Mouse (Mus musculus) cerebellum, postnatal 36 days (tissue): ENCODE measurements at regions not wholly inside any gene's neighbourhood (a gene's known extent, or its start where the extent isn't known, plus 50 kb on each side); places are given as distances from the start of the nearest gene placed in this dataset.
A peak's percentile ranks its signal among the peaks of the same experiment; 100 is the strongest.

Experiments used
- DNase-seq, 2 experiments: peaks; one replicate each; pipeline ENCODE4 v3.0.0; 2021 to 2022; ENCODE audit warnings: mixed read lengths in 2 of 2

DNA sequence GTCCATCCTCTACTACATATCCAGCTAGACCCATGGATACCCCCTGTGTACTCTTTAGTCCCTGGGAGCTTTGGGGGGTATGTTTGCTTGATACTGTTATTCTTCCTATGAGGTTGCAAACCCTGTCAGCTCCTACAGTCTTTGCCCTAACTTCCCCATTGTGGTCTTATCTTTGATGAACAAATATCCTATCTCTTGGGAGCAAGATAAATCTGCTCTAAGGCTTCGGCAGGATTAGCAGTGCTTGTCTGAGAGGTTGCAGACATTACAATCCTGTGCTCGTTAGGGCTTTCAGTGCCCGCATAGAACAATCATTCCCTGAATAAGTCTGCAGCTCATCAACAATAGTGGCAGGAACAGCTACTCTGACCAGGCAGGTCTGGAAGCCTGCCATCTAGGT is 1002.7 kb upstream of the Zeb2 start:
- no peak for DNase-seq

DNA sequence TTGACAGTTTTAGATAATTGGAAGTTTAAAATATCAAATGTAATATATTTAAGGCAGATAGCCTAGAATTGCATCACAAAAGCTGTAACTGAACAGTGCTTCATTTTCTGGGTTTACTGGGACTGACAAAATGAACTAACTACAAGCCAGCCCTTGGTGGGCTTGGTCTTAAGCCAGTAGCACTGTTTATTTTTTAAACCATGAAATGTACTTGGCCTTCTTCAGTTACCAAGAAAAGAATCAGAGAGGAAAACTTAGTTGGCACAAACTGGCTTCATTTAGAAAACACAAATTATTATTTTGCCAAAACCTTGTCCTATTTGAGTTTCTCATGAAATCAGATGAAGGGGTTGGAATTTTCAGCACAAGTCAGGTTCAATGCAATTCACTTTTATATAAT is 989.8 kb upstream of the Zeb2 start:
- DNase-seq = no peak

DNA sequence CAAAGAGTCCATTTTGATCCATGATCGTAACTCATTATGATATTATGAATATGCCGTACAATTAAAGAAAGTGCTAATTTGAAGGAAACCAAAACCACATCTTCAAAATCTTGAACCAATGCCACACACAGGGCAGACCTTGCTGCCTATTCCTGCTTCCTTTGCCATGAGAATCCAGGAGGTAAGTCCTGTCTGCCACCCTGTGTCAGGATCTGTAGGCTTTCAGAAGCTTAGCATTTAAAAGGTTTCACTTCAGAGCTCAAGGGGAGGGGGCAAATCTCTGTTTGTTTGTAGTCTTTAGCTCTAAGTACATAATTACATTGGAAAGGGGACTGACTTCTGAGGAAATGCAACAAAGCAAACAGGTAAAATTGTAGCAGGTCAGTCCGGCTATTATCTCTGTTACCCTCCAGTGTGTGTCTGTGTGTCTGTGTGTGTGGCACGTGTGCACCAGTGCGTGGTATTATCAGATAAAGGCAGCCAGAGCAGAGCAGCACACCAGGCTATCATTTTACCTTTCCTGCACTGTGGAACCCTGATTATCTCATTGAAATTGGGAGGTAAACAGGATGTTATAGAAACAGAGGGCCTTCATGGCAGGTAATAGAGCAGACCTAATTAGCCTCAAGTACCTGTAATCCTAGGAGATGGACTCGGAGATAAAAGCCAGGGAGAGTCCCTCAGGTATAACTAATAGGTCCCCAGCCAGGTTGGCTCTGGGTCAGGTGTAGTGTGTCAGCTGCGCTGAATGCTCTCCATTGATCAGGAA is 948.0 kb upstream of the Zeb2 start:
- no peak for DNase-seq

DNA sequence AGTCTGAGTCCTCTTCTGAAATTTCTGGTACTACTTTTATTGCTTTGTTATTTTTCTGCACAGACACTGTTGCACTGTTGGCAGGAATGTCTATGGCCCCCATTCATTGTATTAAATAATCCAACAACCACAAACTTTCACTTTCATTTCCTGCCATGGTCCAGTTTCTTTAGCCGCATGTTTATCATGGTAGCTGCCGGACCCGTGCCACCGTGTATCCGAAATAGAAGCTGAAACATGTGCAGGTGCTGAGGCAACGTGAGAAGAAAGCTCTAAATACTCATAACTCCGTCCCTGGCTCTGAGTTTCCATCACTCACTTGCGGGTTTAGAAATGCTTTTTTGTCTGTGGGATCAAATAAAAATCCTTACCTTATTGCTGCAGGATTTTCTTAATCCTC is 938.5 kb upstream of the Zeb2 start:
- DNase-seq = no peak

DNA sequence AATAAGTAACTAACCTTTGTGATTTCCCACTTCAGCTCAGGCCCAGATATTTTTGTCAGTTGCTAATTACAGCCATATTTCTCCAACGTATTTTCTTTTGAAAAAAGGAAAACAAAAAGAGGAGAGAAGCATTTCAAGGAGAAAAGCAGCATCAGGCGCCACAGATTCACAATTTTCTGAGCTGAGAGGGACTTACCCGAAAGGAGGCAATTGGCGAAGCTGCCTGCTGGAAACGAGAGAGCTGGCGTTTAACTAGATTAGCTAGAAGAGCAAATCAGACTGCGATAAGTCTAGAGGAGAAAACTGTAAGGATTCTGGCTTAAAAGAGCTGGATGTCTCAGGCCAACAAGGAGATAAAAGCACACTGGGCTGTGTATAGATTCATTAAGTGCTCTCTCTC is 937.7 kb upstream of the Zeb2 start:
- DNase-seq = no peak

DNA sequence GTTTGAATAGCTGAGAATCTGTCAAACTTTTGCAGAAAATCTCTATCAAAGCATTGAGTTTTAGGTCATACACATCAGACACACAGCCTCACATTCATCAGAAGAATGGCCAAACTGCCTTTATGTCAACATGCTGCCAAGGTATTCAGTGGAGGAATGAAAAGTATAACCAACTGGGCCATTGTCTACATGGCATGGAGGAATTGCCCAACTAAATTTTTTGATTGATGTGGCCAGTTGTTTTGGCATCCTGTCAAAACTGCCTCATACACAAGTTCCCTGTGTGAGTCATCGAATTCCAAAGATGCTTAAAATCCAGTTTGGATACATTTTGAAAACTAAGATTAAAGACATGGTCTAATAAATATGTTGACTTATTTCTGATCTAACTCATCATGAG is 904.7 kb upstream of the Zeb2 start:
- no peak for DNase-seq

DNA sequence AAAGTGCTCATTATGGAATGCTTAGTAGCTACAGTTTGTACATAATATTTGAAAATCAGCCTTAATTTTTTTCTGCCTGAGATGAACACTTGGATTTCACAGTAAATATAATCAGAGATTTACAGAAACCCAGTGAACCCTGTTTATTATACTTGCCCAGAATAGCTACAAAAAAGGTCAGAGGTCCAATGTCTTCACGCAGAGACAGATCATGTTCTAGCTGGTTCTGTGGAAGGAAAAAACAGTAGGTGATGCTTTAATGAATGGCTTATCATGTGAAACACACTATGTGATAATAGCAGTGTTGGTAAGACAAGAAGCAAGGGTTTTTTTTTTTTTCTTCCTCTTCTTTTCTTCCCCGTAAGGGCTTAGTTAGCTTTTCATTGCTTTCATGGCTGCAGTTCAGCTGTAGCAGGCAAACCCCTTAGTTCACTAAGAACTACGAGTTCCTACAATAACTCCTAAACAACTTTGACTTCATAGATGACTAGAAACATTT is 896.6 kb upstream of the Zeb2 start:
- no peak for DNase-seq

DNA sequence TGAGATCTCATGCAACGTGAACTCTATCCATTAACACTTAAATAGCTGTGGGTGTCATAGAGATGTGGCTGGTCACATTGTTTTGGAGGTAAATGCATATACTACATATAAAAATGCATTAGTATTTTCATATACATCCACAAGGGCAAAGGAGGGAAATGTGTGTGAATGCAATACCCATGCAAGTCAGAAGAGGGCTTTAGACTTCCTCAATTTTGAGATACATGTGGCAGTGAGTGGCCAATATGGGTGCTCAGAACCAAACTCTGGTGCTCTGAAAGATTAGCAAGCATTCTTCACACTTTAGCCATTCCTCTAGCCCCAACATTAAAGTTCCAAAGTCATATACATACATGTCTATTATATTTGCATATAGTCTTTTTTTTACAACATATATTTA is 895.5 kb upstream of the Zeb2 start:
- DNase-seq = no peak

DNA sequence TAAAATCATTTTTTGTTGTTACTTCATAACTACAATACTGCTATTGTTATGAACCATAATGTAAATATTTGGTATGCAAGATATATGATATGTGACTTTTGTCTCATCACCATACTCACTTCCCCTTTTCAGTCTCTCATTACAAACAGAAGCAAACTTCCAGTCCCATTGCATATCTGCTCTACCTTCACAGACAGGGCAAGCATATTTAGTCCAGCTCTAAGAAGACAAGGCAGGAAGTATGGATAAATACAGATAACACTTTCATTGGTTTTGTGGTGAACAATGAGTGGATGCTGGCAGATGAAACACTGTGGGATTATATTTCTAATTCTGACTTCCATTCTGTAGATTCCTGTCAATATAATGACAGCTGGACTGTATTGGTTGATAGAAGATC is 858.0 kb upstream of the Zeb2 start:
- no peak for DNase-seq

DNA sequence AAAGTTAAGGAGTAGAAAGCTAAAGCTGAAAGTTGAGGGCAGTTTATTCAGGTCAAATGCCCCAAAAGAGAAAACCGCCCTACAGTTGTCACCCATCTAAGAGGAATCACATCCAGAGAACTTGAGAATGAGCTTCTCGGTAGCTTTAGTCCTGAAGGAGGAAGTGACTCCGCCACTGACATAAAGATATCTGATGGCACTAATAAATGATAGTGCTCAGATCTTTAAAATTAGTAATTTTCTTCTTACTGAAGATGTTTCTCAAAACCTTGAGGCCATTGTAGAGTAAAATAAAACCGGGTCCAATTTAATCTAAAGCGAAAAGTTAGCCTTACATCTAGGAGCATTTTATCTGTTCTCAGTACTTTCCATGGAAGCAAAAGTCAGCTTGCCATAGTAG is 851.4 kb upstream of the Zeb2 start:
- no peak for DNase-seq

DNA sequence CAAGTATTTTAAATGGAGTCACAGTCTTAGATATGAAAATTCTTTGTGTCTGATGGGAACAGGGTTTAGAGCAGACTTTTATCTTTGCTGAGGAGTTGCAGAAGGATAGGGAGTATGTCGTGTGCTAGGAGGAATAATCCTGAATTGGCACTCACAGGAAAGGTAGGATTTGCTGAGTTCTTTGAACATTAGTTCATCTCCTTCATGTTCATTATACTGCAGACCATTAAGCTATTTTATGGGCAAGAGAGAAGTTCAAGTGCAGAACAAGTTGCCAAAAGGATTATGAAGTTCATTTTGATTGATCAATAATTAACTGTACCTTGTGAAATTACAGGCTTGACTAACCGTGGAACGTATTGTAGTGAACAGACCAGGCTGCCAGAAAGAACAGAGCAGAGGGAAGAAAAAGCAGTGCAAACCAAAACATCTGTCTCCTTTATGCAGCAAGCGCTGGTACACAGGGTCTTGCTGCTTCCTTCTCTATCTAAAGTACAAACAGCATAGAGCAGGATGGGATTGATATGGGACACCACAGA is 839.7 kb upstream of the Zeb2 start:
- no peak for DNase-seq

DNA sequence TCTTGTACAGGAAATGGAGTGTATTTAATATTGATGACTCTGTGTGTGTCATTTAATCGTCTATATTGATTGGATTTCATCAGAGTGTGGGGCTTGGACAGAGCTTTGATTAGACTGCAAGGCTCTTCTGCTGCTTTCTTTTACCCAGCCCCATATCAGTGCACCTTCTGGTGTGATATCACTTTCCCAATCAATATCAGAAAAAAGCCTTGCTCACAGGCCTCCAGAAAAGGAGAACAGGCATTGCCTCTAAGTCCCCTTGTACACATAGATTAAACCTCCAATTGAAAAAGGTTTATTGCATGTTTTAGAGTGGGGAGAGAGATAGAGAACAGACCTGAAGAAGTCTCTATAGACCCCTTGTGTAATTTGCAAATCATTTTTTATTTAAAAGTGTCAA is 831.6 kb upstream of the Zeb2 start:
- no peak for DNase-seq

DNA sequence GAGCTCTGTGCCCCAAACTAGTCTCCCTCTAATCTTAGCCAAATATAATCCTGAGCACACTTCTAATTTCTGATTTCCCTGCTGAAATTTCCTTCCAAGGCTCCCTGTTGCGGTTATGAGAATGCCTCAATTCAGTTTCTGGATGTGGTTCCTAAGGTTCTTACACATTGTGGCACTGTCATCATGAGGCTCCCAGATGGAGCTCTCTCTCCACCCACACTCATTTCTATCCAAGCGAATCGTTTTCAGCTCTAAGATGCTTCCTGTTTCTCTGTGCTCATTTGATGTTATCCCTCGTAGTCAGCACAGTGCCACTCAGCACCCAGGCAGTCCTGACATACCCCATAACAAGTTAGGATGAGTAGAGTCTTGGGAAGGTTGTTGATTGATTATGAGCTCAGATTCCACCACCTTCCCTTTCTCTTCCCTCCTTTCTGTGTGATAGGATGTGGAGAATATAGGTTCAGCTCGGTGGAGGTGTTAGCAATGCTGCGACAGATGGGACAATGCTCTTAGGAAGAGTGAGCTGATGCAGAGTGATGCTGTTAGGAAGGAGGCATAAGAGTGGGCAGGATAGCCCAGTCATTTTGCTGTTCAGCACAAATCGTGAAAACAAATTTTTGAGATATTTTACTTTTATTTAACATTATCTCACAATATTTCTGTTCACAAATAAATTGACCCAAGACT is 808.7 kb upstream of the Zeb2 start:
- no peak for DNase-seq

DNA sequence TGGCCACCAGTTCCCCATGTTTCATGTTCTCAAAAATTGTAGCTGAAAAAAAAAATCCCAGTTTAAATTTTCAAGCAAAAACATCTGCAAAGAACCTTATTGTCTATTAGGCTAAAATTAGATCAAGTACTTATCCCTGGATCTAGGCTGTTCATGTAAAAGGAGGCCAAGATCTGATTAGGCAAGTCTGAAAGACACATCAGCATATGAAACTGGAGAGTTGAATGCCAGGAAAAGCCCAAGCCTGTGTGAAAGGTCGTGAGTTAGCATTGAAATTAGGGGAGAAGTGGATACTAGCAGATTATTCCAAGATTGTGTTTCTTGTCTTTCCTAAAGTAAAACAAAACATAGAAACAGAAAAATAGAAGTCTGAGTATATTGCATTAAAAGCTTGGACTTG is 791.7 kb upstream of the Zeb2 start:
- no peak for DNase-seq

DNA sequence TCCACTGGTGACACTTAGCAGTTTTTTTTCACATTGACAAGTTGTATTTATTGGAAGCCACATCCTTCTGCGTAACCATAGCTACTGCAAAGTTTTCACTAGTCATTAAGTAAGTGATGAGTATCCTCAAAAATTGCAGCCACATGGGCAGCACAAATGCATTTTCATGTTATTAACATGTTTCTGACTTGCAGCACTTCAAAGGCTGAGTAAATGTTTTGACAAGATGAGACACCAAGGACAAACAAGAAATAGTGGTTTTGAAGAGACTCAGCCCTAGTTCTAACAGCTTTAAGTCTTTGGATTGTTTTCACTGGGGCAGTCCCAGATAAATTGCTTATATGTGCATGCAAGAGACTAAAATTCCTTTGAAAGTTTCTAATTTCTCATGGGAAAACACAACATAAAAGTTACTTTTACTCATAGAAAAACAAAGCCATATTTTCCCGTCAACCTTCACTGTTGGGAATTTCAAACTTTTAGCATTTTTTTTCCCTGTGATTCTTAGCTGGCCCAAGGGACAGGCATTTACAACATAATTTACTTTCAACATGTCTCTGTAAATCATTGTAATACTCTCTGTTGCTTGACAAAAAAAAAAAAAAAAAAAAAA is 787.5 kb upstream of the Zeb2 start:
- DNase-seq = no peak

DNA sequence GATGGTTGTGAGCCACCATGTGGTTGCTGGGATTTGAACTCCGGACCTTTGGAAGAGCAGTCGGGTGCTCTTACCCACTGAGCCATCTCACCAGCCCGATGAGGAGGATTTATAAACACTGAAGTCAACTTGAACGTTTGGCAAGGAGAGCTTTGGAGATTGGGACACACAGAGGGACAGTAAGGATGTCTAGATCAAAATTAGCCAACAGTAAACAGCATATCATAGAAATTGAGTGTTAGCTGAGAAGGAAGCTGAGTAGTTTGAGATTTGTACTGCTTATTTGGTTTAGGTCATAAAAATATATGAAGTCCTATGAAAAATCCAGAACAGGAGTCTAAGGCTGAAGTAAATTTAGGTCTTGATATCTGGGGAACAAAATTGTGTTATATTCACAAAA is 786.9 kb upstream of the Zeb2 start:
- DNase-seq = no peak

DNA sequence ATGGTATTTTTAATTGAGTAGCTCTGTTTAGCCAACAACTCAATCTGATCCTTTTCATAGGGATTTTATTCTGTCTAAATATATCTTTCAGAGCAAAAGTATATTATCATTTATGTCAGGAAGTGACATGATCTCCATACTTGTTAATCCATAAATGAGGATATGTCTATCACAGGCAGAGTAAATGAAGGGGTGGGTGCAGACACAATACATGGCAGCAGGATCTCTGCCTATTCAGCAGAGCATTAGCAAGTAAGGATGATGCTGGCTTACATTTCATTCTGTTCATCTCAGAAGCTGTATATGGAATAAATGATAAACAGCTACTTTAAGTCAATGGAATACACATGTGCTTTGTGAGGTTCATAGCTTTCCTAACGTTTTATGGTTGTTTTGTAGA is 786.2 kb upstream of the Zeb2 start:
- no peak for DNase-seq

DNA sequence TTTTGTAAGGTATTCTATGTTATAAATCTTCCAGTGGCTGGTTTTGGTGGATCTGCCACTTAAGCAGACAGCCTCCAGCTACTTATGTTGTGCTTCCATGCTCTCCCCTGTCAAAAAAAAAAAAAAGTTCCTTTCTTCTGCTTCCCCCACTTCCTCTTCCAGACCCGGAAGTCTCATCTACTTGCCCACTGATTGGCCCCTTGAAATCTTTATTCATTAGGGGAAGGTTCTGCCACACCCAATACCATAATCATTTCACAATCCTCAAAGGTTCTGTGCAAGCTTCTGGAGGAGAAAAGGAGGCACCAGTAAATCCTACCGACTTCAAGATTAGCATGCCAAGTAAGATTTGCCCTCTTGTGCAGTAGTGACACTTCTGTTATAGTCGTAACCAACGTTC is 784.7 kb upstream of the Zeb2 start:
- no peak for DNase-seq

DNA sequence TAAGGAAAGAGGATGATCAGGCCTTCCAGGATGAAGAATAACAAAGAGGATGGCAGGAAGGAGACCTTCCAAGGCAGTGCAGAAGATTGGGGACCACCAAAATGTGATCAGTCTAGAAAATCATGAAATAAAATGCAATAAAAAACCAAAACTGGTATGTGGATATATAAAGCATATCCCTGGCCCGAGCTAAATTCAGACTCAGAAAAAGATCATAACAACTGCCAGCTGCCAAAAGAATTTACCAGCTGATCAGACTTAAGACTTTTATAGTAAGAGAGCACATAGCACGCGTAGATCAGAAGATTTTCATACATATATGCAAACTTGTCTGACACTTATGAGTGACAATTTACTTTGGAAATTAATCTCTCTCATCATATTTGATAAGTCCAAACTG is 767.5 kb upstream of the Zeb2 start:
- DNase-seq = no peak

DNA sequence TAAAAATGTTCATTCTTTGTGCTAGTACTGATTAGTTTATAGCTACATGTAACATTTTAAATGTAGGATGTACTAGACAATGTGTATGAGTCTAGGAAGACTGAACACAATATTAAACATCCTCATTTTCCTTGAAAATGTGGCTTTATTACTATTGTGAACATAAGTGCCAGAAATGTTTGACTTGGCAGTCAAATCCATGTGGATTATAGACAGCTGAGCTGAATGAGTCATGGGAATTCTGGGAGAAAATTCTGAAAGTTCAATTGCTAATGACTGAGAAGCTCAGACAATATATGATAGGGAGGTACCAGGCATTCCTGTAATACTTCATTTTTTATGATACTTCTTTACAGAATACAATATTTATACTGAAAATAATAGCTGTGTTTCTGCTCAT is 761.5 kb upstream of the Zeb2 start:
- no peak for DNase-seq

DNA sequence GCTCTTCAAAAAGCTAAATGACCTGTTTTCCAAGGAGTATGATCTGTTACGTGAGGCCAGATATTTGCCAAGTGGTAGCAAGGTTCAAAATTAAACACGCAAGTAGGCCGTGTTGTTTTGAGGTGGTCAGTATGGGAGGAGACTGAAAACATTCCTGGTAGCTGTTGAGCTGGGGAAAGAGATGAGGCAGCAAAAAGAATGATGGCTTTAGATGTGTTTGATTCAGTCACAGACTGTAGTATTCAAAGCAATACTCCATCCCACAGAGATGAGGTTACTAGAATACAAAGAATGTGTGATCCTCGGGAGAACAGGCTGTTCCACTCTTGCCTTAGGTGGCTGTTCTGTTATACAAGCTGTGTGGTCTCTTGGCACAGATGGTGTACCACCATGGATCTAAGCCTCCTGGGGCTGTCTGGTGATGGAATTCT is 742.7 kb upstream of the Zeb2 start:
- DNase-seq = peak; percentile 3 to 9

DNA sequence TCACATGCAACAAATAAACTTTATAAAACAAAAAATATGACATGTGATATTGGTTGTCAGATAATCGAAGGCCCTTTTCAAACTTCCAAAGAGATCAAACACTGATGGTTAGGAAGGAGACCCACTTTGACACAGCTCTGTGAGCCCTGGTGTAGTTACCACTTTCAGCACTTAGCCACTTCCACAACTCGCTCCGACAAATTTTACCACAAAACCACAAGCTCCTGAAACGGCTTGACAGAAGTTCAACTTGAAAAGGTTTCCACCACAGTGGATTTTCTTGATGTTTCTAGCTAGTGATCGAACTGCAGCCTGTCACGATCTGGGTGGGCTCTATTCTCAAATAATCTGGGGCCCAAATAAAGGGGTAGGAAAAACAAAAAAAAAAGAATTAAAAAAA is 742.2 kb upstream of the Zeb2 start:
- DNase-seq = no peak

DNA sequence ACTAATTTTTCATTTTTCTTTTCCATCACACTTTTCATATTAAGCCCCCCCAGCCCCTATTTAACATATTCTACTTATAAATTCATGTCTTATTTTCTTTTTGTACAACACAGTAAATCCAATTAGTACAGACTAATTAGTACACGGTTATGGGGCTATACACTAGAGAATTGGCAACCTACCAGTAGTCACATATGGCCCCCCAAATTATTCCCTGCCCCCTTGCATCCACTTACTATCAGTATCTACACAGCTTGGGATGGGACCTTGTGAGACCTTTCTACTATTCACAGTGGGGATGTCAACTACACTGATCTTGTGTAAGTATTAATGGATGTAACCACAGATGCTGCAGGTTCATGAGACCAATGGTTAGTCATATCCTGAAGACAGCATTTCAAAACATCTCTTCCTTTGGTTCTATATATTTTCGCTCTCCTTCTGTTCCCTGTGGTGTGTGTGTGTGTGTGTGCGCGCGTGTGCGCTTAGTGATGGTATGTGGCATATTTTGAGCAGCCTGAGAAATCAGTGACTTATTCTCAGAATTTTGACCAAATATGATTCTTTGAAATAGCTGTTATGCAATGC is 732.9 kb upstream of the Zeb2 start:
- DNase-seq = no peak

DNA sequence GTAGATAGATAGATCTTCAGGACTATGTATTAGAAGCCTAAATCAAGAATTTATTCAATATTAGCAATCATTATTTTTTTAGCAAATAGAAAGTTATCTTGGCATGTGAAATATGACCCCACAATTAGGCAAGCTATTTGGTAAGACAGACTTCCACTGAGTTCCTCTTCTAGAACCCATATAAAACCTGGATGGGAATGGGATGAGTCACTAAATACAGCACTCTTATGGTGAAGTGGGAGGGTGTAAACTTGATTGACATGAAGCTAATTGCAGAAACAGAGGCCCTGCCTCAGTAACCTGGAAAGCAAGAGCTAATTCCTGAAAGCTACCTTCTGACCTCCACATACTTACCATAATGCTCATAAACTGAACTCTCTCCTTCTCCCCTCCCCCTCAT is 723.2 kb upstream of the Zeb2 start:
- DNase-seq = no peak
